Mouse (Mus musculus) G1E (cell line): ENCODE results near the gene Phc3.

Source experiments
- CTCF ChIP-seq: IDR thresholded peaks from 2 replicates; pipeline ENCODE4 v1.5.1; 2012; ENCODE audit warnings: low read depth, low read length, inconsistent platforms, mixed read lengths
- GATA1 ChIP-seq: IDR thresholded peaks from 2 replicates; pipeline ENCODE4 v1.6.1; 2012; ENCODE audit warnings: borderline replicate concordance, low read length, inconsistent platforms, mixed read lengths
- GATA2 ChIP-seq: IDR thresholded peaks from 2 replicates; pipeline ENCODE4 v1.6.1; 2012; ENCODE audit warnings: low read depth, low read length, inconsistent platforms, borderline replicate concordance
- POLR2AphosphoS5 ChIP-seq: IDR thresholded peaks from 2 replicates; pipeline ENCODE4 v1.6.1; 2012; ENCODE audit warnings: low read depth, low read length, inconsistent platforms; ENCODE audit not compliant: insufficient replicate concordance
- TAL1 ChIP-seq: conservative IDR thresholded peaks from 2 replicates; pipeline ENCODE4 v1.6.1; 2012; ENCODE audit warnings: low read depth, low read length, inconsistent platforms, mixed read lengths

GRCm38 (mm10) chr3:30963100-30963499 is 6.1 kb downstream of the Phc3 start:
- TF ChIP-seq CTCF (no peak), TAL1 (no peak), GATA1 (no peak), POLR2AphosphoS5 (no peak), GATA2 (no peak)
